Mouse (Mus musculus) kidney, embryonic 16.5 days (tissue): ENCODE data around the gene Agpat3. TPM values are rescaled to one million over a fixed set of nuclear protein-coding genes. Genes with fewer than 3 reads are reported as not detected.
A peak's percentile ranks its signal among the peaks of the same experiment; 100 is the strongest.

Experiments used
- ATAC-seq: fragments of 200-750 bp; cut with Nextera tagmentation; 2 replicates; pipeline ENCODE4 v1.8.0; 2017; ENCODE audit warnings: moderate TSS enrichment; ENCODE audit not compliant: low FRiP score, low TSS enrichment
- H3K27ac ChIP-seq: fragments of 300-500 bp; sonication (generic); 2 replicates; pipeline ENCODE4 v1.5.1; 2014; ENCODE audit warnings: low read length
- H3K27me3 ChIP-seq: fragments of 300-500 bp; sonication (generic); 2 replicates; pipeline ENCODE4 v1.6.1; 2014; ENCODE audit warnings: low read length, control low read depth, mixed read lengths; ENCODE audit not compliant: insufficient read depth
- H3K36me3 ChIP-seq: fragments of 300-500 bp; sonication (generic); 2 replicates; pipeline ENCODE4 v1.6.1; 2014; ENCODE audit warnings: low read length, control low read depth, mixed read lengths; ENCODE audit not compliant: insufficient read depth
- H3K4me1 ChIP-seq: fragments of 300-500 bp; sonication (generic); 2 replicates; pipeline ENCODE4 v1.6.1; 2014; ENCODE audit warnings: low read length, control low read depth, mixed read lengths; ENCODE audit not compliant: insufficient read depth
- H3K4me2 ChIP-seq: fragments of 300-500 bp; sonication (generic); replicated peaks from 2 replicates; pipeline ENCODE4 v1.6.1; 2014; ENCODE audit warnings: low read depth, low read length
- H3K4me3 ChIP-seq: fragments of 300-500 bp; sonication (generic); 2 replicates; pipeline ENCODE4 v1.5.1; 2014; ENCODE audit warnings: mild to moderate bottlenecking, low read length
- H3K9ac ChIP-seq: fragments of 300-500 bp; sonication (generic); replicated peaks from 2 replicates; pipeline ENCODE4 v1.6.1; 2014; ENCODE audit warnings: low read length
- H3K9me3 ChIP-seq: fragments of 300-500 bp; sonication (generic); 2 replicates; pipeline ENCODE4 v1.6.1; 2016; ENCODE audit warnings: low read length, control low read depth
- WGBS: fragments of 180-500 bp; shearing (Covaris S2); extraction: QIAGEN DNeasy Blood & Tissue Kit; methylation state at CpG from one replicate; pipeline ENCODE4 v1.1.7; 2014; 5-methylcytosine and 5-hydroxymethylcytosine counted together
- polyA plus RNA-seq: library from polyadenylated mRNA; unstranded; fragments of >200 nt; fragmentation: Nextera tagmentation; extraction: Ambion mirVana; gene quantifications from 2 replicates; pipeline ENCODE4 v1.2.1, GENCODE M21; 2015

Agpat3 gene
- polyA plus RNA-seq, result 48.2 and 81.9 TPM in 2 replicates

DNA sequence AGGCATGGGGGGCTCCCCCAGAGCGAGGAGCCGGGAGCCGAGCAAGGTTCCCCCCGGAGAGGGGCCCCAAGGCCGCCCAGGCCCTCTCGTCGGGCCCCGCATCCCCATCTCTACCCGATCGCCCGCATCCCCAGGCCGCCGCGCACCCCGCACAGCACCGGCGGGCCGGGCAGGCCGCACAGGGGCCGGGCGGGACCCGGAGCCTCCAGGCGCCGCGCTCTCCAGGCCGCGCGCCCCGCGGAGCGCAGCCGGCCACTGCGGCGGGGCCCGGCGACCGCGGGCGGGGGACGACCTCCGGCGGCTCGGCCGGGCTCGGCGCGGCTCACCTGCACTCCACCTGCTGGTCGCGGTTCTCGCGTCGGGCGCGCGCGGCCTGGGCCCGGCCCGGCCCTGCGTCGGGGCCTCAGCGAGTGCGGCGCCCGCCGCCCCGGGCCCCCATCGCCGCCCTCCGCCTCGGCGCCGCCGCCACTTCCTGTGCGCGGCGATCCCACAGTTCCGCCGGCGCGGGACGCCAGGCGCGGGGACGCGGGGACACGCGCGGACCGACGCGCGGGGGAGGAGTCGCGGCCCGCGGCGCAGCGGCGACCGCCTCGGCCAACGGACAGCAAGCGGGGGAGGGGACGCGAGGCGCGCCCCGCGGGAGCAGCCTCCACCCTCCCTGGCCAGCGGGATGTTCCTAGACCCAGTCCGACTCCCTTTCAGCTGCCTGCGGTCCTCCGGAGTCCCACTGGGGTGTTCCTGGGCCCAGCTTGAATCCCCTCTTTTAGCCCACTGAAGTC lies at the start of gene Agpat3:
Gene Agpat3 (minus strand): TSS at position 603 of the 779 bp plus-strand sequence.
- peak; percentile 60 for ATAC-seq
- Histone ChIP-seq H3K27me3 (no peaks in the 10 kb centered on the region), H3K27ac (peak within 1 kb of the TSS; percentile 91), H3K9me3 (no peaks in the 10 kb centered on the region), H3K4me1 (peaks cover 64% of the 10 kb centered on the region), H3K9ac (peak within 1 kb of the TSS; percentile 99), H3K4me3 (peak within 1 kb of the TSS; percentile 96), H3K36me3 (peaks cover 4% of the 10 kb centered on the region), H3K4me2 (peak within 1 kb of the TSS; percentile 73)
- WGBS, result under 1% methylated on average over 99 of the region's 113 CpGs

DNA sequence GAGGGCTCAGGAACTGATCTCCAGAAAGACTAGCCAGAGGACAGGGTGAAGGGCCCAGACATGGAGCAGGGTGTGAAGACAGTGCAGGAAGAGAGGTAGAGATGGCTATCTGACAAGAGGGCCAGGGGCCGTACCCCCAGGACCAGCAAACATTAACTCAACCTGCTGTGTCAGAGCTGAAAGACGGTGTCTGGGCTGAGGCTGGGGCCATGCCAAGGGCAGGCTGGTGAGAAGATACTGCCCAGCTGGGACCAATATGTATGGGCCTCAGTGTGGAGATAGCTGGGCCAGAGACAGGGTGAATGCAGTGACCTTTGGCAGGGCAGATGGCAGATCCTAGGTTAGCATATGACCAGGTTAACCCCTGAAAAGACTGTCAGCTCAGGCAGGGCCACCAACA lies 48.8 kb upstream of the Agpat3 start:
- peaks cover 59% of the 10 kb centered on the region for H3K36me3 ChIP-seq
- H3K4me3 ChIP-seq, result no peak overlapping the region
- H3K9me3 ChIP-seq, result no peaks in the 10 kb centered on the region
- 67% methylated on average over 2 of the region's 2 CpGs for WGBS
- H3K27ac ChIP-seq, result no peak overlapping the region
- H3K27me3 ChIP-seq, result no peaks in the 10 kb centered on the region
- no peak overlapping the region for H3K9ac ChIP-seq
- H3K4me2 ChIP-seq, result no peak overlapping the region
- peaks cover 15% of the 10 kb centered on the region for H3K4me1 ChIP-seq
- ATAC-seq, result no peak

- peak; percentile 80 for ATAC-seq
- no peaks in the 10 kb centered on the region for H3K9me3 ChIP-seq
- H3K4me1 ChIP-seq, result peaks cover 15% of the 10 kb centered on the region
- H3K9ac ChIP-seq, result no peak overlapping the region
- H3K4me3 ChIP-seq, result no peak overlapping the region
- H3K36me3 ChIP-seq, result peaks cover 42% of the 10 kb centered on the region
- peak overlapping the region; percentile 23; the same call in 1 of the 2 replicates for H3K27ac ChIP-seq
- no peaks in the 10 kb centered on the region for H3K27me3 ChIP-seq
- H3K4me2 ChIP-seq, result peak overlapping the region; percentile 18; the same call in 1 of the 2 replicates
- 31% methylated on average over 17 of the region's 17 CpGs for WGBS
These were observed 46.9 kb upstream of the Agpat3 start for GRCm38 (mm10) chr10:78399090-78399657.

DNA sequence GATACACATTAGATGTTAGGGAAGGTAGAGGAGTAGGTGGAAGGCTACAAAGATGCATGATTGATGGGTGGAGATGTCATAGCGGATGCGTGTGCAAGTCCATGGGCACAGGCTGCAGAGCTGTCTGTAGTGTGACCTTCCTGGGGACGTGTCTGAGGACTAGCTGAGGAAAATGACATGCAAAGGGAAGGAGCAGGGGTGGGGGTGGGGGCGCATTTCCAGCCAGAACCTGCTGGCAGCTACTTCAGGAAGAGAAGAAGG lies 44.3 kb upstream of the Agpat3 start:
- H3K9ac ChIP-seq, result no peak overlapping the region
- H3K4me1 ChIP-seq, result peaks cover 15% of the 10 kb centered on the region
- H3K27me3 ChIP-seq, result peaks cover 9% of the 10 kb centered on the region
- H3K9me3 ChIP-seq, result no peaks in the 10 kb centered on the region
- WGBS, result 58% methylated on average over 4 of the region's 4 CpGs
- H3K4me2 ChIP-seq, result no peak overlapping the region
- ATAC-seq, result 0 out of 2 replicates have a peak, but pooled peaks have one; percentile 10
- no peak overlapping the region for H3K27ac ChIP-seq
- H3K36me3 ChIP-seq, result peaks cover 16% of the 10 kb centered on the region
- no peak overlapping the region for H3K4me3 ChIP-seq

- H3K4me1 ChIP-seq, result peaks cover 15% of the 10 kb centered on the region
- H3K9ac ChIP-seq, result no peak overlapping the region
- WGBS, result 5% methylated on average over 17 of the region's 17 CpGs
- no peak overlapping the region for H3K27ac ChIP-seq
- H3K4me2 ChIP-seq, result no peak overlapping the region
- H3K36me3 ChIP-seq, result peaks cover 11% of the 10 kb centered on the region
- ATAC-seq, result peak; percentile 39; the same call in 1 of the 2 replicates
- H3K27me3 ChIP-seq, result peaks cover 14% of the 10 kb centered on the region
- H3K9me3 ChIP-seq, result no peaks in the 10 kb centered on the region
- H3K4me3 ChIP-seq, result no peak overlapping the region
These were observed 43.7 kb upstream of the Agpat3 start for GRCm38 (mm10) chr10:78395819-78396624.

DNA sequence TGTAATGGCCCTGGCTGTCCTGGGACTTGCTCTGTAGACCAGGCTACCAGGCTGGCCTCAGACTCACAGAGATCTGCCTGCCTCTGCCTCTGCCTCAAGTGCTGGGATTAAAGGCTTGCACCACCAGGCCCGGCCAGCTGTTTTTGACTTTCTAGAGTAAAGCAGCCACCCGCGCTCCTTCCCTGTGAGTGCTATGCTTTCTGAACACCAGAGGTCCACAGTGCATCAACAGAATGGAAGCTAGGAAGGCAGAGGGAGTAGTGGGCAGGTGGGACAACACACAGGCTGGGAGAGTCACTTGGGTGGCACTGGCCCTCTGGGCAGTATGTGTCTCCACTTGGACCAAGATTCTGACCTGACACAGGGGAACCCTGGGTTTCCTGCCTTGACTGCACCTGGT lies 43.1 kb upstream of the Agpat3 start:
- no peak overlapping the region for H3K27ac ChIP-seq
- no peak for ATAC-seq
- peaks cover 4% of the 10 kb centered on the region for H3K36me3 ChIP-seq
- no peaks in the 10 kb centered on the region for H3K9me3 ChIP-seq
- 82% methylated on average over 3 of the region's 3 CpGs for WGBS
- H3K4me3 ChIP-seq, result no peak overlapping the region
- H3K4me2 ChIP-seq, result no peak overlapping the region
- H3K4me1 ChIP-seq, result peaks cover 21% of the 10 kb centered on the region
- no peak overlapping the region for H3K9ac ChIP-seq
- peaks cover 20% of the 10 kb centered on the region for H3K27me3 ChIP-seq

DNA sequence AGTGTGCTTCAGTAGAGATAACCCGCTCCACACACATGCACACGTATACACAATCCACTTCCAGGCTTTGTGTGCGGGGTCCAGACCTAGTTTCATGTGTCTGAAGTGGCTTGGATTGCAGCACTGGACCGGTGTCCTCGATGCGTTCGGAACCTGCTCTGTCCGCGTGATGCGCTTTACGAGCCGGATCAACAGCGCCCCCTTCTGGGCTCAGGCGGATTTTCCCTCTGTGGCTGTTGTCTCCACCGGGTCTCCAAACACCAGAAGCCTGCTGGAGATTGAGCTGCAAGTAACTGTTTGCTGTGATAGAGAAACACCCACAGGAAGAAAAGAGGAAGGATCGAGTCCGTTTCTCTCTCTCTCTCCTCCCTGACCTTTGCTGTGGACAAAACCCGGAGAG lies 39.8 kb upstream of the Agpat3 start:
- ATAC-seq, result no peak
- Histone ChIP-seq H3K27ac (no peak overlapping the region), H3K4me1 (0 out of 2 replicates have a peak, but pooled peaks cover 6% of the 10 kb centered on the region), H3K9me3 (no peaks in the 10 kb centered on the region), H3K4me3 (no peak overlapping the region), H3K9ac (no peak overlapping the region), H3K27me3 (peaks cover 28% of the 10 kb centered on the region), H3K4me2 (no peak overlapping the region), H3K36me3 (no peaks in the 10 kb centered on the region)
- 2% methylated on average over 18 of the region's 18 CpGs for WGBS

DNA sequence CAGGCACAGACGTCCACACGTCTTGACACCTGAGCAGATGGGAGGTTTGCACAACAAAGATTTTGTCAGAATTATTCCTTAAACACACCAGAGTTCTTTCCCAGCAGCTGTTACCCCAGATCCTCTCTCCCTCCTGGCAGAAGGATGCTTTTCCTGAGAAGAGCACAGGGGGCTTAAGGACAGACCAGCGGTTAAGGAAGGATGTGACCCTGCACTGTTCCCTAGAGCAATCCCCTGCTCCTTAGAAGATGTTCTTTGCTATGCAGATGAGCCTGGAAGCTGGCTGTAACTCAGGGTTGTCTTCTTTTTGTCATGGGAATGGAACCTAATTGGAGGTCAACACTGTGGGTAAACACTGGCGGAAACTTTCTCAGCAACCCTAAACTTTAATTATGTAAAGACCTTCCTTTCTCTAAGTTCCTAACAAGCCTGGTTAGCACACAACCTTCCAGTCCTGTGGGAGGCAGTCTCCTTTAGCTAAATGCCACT lies 38.7 kb upstream of the Agpat3 start:
- WGBS, result 21% methylated on average over 4 of the region's 4 CpGs
- H3K9me3 ChIP-seq, result no peaks in the 10 kb centered on the region
- no peak for ATAC-seq
- no peaks in the 10 kb centered on the region for H3K36me3 ChIP-seq
- peaks cover 28% of the 10 kb centered on the region for H3K27me3 ChIP-seq
- no peak overlapping the region for H3K4me3 ChIP-seq
- H3K27ac ChIP-seq, result no peak overlapping the region
- H3K4me1 ChIP-seq, result 0 out of 2 replicates have a peak, but pooled peaks cover 6% of the 10 kb centered on the region
- no peak overlapping the region for H3K9ac ChIP-seq
- H3K4me2 ChIP-seq, result no peak overlapping the region

DNA sequence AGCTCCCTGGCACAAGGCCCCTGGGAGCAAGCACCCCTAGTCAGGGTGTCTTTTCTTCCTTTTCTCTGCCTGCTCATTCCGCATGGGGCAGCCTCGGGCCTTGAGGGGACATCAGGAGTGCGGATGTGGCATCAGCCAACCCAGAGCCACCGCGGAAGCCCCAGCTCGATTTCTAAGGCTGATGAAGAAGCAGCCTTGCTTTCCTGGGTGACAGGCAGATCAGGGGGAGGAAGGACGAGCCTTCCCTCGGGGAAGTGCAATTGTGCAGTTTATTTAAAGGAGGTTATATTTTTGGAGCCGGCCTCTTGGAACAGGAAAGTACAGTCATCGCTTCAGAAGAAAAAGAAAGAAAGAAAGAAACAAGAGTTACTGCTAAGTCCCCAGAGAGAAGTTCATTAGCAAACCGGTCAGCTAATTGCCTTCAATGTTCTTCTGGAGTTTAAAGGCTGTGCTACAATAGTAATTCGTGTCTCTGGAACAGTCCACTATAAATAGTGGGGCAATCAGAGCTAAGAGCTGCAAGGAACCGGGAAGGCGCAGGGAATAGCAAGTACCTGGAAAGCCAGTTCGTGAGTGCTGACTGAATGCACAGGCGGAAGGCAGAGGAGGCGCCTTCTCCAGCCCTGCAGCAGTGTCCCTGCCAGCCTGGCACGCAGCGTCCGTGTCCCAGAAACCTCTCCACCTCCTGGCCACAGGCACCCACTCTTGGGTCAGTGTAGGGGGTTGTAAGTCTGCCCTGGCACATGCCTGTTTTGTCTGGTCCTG lies 36.1 kb upstream of the Agpat3 start:
- no peak for ATAC-seq
- Histone ChIP-seq H3K27me3 (peaks cover 28% of the 10 kb centered on the region), H3K27ac (no peak overlapping the region), H3K4me3 (no peak overlapping the region), H3K4me2 (no peak overlapping the region; the same call in 1 of the 2 replicates), H3K4me1 (0 out of 2 replicates have a peak, but pooled peaks cover 6% of the 10 kb centered on the region), H3K9me3 (no peaks in the 10 kb centered on the region), H3K9ac (no peak overlapping the region), H3K36me3 (no peaks in the 10 kb centered on the region)
- 43% methylated on average over 20 of the region's 20 CpGs for WGBS
